Mouse (Mus musculus) megakaryocyte-erythroid progenitor cell, adult 5-6 weeks (primary cell): Measurements from ENCODE around the gene Ago4. TPM values are rescaled to one million over a fixed set of nuclear protein-coding genes. Genes with fewer than 3 reads are reported as not detected.
A peak's percentile ranks its signal among the peaks of the same experiment; 100 is the strongest.
"Not testable (repeated sequence)": the region's sequence is repeated elsewhere in the genome, so short reads cannot be mapped to it uniquely, and the experiment has no call there.

Source experiments
- ATAC-seq: replicated peaks from 2 replicates; pipeline ENCODE4 v1.8.0; 2016; ENCODE audit warnings: mild to moderate bottlenecking, inconsistent platforms; ENCODE audit not compliant: severe bottlenecking, poor library complexity, low FRiP score, low TSS enrichment
- total RNA-seq, 2 experiments: library from RNA; stranded (forward) in 1 of 2; stranded (reverse) in 1 of 2; fragments of 200-1000, 215-1000 nt in 1 of 2; fragments of >200 nt in 1 of 2; fragmentation: Nextera tagmentation in 1 of 2; gene quantifications; 2 replicates each; pipeline ENCODE4 v1.2.3; 2014 to 2017

Gene Ago4
- 0.90 and 1.0 TPM in 2 replicates for total RNA-seq (2014; fragmentation: Nextera tagmentation)
- 2.0 and 3.5 TPM in 2 replicates for total RNA-seq (2017)

DNA sequence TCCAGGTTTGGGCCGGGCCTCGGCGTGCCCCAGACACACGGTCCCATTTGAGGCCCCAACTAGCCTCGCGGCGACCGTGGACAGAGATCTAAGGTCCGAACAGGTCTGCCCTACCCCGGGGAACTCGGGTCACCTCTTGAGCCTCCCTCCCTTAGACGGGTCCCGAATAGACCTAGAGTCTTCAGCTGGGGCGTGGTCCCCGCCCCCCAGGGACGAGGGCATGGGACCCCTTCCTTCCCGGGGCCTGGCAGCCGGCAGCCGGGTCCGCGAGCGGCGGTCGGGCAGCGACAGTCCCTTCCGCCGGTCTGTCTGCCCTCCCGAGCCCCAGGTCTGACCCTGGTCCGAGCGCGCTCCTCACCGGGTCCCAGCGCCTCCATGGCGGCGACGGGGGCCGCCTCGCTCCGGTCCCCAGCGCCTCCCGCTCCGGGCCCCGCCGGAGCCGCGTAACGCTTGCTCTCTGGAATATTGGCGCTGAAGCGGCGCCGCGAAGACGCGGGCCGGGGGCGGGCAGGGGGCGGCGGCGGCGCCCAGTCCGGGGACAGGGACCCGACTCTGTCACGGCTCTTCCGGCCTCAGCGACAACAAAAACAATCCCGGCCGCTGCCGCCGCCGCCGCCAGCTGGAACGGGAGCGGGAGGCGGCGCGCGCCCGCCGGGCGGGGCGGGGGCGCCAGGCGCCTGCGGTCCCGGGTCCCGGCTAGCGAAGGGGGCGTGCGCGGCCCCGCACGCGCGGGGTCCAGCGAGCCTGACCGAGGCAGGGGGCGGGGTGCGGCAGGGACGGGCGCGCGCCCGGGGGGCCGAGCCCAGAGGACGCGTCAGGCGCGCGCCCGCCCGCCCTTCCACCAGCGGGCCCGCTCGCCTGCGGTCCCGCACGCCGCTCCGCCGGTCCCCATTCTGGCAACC lies at the start of gene Ago4:
TSS of gene Ago4 (minus strand) at position 646 of the 902 bp plus-strand sequence.
- peak; percentile 68; the same call in 1 of the 2 replicates for ATAC-seq

DNA sequence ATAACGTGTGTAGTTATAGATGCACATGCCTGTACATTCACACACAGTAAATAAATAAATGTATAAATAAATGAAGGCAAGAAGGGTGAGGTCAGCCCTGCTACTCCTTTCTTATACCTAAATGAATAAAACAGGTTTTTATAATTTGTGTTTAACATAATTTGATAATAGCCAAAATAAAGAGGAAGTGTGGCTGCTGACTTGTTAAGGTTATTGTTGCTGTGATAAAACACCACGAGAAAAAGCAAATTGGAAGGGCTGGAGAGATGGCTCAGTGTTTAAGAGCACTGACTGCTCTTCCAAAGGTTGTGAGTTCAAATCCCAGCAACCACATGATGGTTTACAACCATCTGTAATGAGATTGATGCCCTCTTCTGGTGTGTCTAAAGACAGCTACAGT lies 45.8 kb upstream of the Ago4 start:
- no peak for ATAC-seq

DNA sequence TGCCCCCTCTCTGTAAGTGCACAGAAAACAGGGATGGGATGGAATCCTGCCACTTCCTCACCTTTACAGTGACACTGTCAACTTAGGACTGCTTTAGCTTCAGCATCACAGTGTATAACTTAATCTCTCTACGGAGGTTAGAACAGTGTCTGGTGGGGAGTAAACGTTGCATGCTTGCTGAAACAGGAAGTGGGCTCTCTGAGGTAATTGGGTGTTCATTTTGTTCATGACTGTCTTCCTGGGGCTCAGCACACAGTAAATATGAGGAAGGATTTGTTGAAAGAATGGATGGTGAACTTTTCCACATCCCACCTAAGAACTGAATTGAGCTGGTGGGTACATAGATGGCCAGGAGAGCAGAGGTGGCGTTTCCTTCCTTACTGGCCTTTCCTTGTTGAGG lies 44.6 kb upstream of the Ago4 start:
- ATAC-seq: no peak

DNA sequence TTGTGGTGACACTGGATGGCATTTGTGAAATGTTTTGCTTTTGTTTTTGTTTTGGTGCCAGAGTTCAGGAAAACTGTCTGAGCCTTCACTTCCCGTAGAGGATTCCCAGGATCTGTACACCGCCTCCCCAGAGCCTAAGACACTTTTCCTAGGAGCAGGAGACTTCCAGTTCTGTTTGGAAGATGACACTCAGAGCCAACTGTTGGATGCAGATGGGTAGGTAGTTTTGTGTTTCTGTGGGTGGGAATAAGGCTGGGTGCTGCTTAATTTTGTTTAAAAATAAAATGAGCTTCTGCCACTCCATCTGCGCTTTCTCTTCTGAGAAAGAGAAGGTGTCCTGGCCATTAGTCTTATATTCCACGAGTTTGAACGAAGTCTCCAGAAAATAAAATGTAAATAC lies 43.0 kb upstream of the Ago4 start:
- no peak for ATAC-seq

DNA sequence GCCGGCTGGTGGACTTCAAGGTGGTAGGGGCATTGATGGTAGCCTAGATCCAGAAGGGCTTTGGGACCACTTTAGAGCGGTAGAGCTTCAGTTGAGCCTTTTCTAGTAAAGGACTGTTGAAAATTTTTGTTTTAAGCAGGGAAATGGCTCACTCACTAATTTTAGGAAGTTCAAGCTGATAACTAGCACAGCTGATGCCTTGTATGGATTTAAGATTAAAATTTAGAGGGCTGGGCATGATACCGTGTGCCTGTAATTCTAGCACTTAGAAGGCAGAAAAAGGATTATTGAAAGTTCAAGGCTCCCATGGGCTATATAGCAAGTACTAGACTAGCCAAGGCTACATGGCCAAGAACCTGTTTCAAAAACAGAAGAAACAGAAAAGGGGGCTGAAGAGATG lies 36.5 kb upstream of the Ago4 start:
- ATAC-seq: no peak

DNA sequence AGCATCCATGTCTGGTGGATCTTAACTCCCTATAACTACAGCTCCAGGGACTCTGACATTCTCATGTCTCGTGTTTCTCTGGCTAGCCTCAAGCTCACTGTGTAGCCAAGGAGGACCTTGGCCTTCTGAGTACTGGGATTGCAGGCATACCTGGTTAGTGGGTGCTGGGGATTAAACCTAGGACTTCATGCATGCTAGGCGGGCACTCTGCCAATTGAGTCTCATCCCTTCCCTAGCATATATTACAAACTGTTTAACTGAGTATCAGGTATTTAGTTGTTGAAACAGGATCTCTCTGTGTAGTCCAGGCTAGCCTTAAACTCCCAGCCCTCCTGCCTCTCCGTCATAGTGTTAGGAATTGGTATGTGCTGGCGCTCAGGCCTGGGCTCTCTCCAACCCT lies 34.0 kb upstream of the Ago4 start:
- ATAC-seq: no peak

DNA sequence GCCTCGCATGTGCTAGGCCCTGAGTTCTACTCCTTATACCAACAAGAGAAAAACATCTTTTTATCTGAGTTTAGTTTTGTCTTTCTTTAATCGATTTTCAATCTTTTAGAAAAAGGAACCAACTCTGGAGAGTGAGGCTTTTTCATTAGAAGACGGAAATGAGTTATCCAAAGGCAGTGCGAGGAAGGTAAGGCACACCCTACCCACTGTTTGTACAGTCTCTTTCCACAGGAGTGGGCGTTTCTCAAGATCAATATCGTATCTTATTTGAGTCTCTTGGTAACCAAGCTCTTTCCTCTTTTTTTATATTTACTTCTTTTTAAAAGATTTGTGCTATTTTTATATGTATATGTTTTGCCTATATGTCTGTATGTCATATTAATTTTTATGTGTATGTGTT lies 30.5 kb upstream of the Ago4 start:
- no peak for ATAC-seq

DNA sequence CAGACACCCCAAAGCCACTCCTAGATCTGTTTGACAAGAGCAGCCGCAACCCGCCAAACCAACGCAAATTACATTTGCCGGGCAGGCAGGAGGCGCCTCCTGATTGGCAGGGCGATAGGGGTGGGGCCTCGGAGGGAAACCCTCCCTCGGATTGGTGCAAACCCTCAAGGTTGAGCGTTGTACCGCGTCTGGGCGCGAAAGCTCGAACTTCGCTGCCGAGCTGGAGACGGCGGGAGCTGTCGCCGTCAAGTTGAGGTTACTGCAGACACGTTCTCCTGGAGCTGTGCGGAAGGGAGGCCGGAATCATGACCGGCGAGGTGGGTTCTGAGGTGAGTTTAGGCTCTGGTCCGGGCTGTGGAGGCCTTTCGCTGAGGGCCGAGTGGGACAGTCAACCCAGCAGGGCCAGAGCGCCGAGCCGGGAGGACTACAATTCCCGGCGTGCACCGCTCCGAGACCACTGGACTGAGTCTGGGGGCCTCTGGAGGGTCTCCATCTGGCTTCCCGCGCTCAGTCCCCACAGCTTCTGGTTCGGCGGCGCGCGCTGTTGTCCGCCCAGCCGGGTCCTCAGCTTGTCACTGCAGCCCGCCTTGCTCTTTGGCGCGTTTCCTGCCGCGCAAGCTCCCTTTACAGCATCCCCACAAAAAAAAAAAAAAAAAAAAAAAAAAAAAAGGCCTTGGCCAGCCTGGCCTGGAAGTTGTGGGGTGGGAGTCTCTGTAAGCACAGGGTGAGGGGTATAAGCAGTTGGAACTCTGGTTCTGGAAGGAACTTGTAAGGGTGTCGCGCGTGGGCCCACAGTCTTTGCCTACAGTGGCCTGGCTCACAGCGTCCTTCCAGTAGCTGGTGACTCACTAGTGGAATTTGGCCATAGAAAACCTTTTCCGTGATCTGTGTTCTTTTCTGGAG lies 23.8 kb upstream of the Ago4 start, which contains the start of gene Clspn:
TSS of gene Clspn (plus strand) at position 127 of the 903 bp plus-strand sequence.
- ATAC-seq: peak; percentile 99

DNA sequence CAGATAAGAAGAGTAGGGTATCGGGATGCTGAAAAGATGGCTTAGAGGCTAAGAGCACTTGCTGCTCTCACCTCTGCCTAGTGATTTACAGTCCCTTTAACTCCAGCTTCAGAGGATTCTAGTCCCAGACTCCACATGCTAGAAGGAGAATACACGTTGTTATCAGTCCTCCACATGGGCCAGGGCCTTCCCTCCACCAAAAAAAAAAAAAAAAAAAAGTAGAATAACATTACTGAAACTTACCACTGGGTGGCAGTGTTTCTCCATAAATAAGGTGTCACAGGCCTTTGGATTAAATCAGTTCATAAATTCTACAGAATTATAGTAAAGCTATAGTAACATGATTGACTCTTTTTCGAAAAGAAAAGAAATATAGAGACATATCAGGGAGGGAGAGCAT lies 21.2 kb upstream of the Ago4 start:
- ATAC-seq: peak; percentile 47

DNA sequence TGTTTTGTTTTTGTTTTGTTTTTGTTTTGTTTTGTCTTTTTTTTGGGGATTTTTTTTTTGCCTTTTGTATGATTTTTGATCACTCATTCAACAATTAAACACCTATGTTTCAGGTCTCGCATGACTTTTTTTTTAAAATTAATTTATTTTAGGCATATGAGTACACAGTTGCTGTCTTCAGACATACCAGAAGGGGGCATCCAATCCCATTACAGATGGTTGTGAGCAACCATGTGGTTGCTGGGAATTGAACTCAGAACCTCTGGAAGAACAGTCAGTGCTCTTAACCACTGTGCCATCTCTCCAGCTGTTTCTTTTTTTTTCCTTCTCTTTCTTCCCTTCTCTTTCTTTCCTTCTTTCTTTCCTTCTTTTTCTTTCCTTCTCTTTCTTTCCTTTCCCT lies 20.4 kb upstream of the Ago4 start:
- ATAC-seq: no peak

DNA sequence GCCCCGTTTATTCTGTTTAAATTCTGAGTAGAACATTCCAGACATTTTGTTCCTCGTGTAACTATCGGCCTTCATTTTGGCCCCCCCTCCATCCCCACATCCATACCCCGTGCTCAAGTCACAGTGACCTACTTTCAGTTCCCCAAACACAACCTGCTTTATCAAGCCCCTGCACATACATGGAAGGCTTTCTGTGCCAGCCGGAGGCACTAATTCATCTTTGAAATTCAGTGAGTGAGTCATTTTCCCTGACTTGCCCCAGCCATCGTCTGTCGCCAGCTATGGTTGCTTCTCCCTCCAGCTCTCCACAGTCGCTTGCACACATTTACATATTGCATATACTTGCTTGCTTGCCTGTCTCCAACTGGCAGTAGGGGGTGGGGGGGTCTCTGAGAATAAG lies 19.8 kb upstream of the Ago4 start:
- no peak for ATAC-seq

DNA sequence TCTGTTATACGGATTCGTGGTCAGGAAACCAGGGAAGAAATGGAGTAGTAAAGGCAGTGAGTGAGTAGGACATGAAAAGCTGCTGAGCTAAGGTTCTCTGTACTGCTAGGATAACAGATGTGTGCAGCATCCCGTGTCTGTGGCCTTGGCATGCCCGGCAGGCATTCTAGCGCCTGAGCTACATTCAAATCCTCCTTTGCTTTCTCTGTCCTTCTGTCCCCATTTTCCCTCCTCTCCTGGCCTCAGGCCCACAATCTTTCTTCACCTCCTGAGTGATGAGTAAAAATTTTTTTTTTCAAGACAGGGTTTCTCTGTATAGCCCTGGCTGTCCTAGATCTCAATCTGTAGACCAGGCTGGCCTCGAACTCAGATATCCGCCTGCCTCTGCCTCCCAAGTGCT lies 18.9 kb upstream of the Ago4 start:
- no peak for ATAC-seq

DNA sequence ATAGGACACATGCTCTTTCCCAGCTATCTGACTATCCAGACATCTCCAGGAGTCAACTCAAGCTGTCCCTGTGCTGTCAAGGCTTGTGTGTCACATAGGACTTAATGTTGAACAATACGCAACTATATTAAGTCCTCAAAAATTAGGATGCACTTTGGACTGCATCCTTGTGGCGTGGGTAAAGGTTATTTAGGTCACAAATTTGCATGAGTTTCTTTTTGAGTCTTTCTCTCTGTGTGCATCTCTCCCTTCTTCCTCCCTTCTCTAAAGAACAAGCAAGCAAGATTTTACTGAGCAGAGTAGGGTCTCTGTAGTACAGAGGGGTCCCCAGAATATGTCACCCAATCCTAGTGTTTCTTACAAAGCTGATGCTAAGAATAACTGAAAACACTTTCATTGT lies 12.9 kb upstream of the Ago4 start:
- ATAC-seq: no peak

DNA sequence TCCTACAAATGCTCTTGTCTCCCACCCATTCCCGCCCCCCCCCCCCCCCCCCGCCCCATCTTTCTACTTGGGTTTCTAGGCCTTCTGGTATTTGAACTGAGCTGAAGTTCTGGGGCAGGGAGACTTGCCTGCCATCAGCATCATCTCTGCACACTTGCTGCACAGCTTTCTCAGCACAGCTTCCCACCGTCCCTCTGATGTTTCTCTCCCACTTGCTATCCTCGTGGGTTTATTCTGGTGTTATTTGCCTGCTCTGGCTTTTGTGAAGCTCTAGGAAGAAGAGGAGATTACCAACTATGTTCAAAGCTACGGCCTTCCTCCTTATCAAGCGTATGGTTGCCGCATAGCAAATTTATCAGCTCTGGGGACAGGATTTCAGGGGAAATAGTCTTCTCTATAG lies 12.4 kb upstream of the Ago4 start:
- no peak for ATAC-seq

DNA sequence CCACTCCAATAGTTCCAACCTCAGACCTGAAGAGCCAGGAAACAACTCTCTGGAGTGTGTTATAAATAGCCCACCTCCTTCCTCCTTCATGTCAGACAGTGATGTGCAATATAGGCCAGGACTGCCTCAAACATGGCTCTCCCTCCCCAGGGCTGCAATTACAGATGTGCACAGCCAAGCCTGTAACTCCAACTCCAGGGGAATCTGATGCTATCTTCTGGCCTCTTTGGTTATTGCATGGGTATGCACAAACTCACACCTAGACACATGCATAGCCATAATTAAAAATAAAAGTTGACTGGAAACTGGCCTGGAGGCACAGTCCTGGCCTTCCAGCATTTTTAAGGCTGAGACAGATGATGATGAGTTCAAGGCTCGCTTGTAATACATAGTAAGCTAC lies 11.7 kb upstream of the Ago4 start:
- no peak for ATAC-seq

DNA sequence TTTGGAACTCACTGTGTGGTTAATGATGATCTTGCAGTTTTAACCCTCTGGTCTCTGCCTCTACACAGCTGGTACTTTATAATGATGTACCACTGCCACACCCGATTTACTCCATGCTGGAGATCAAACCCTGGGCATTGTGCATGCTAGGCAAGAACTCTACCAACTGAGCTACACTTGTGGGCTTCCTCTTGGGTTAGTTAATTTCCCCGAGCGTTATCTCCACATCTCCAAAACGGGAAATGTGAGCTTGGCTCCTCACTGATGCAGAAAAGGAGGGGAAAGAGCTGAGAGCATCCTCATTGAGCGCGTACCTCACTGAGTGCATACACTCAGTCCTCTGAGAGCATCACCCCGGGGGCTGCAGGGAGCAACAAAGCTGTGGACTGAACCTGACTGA lies 9.6 kb upstream of the Ago4 start:
- no peak for ATAC-seq

DNA sequence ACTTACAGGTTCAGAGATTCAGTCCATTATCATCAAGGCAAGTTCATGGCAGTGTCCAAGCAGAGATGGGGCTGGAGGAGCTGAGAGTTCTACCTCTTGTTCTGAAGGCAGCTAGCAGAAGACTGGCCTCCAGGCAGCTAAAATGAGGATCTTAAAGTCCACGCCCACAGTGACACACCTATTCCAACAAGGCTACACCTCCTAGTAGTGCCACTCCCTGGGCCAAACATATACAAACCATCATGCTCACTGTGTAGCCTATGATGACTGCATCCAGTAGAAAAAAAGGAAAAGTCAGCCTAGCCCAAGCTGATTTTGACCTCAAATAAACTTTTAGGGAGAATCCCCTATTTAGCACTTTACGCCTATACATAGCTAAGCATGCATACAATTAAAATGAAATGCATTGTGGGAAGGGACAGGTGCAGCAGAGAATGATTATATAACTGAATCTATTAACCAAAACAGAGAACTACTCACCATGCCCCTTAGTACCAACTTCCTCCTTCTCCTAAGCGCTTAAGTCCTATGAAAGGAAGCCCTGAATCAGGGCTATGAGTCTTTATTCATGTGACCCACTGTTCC lies 7.3 kb upstream of the Ago4 start:
- no peak for ATAC-seq

DNA sequence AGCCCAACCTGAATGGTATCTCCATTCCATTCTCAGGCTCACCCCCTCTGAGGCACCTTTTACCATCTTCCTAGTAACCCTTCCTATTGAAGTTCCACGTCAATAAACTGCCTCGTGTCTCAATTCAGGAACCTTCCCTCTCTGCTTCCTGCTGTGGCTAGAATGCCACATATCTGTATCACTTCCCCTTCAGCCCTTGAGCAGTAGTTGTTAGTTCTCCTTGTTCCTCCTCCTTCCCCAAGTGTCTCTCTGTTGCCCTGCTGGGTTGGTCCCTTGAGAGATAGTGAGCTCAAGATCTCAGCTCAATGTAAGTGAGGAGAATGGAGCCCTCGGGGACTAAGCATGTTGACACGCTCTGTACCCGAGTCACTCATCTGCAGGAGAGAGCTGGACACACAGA lies 3.6 kb upstream of the Ago4 start:
- no peak for ATAC-seq

DNA sequence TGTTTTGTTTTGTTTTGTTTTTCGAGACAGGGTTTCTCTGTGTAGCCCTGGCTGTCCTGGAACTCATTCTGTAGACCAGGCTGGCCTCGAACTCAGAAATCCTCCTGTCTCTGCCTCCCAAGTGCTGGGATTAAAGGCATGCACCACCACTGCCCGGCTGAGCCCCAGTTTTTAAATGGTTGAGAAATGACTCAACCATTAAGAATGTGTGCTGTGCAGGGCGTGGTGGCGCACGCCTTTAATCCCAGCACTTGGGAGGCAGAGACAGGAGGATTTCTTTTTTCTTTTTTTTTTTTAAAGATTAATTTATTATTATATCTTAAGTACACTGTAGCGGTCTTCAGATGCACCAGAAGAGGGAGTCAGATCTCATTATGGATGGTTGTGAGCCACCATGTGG lies 2.4 kb upstream of the Ago4 start:
- ATAC-seq: not testable (repeated sequence)

DNA sequence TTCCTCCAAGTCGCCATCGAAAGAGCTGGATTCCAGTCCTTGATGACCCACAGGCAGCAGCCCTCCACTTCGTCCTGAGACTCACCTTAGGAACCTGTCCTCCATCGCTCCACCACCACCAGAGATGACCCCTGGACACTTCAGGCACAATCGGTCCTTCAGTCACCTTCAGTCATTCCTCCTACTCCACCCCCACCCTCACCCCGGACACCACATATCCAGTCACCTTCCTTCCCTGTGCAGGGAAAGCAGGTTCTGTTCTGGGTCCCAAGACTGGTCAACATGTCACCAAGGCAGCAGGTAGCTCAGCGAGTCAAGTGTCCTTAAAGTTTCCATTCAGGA lies 428 bp upstream of the Ago4 start:
- ATAC-seq: no peak
